Mouse (Mus musculus) left cerebral cortex, adult 8-10 months (tissue): ENCODE results near the gene Slc15a3. TPM values are rescaled to one million over a fixed set of nuclear protein-coding genes. Genes with fewer than 3 reads are reported as not detected.

Source experiments
- DNase-seq, 2 experiments: peaks; one replicate each; pipeline ENCODE4 v3.0.0; 2022; ENCODE audit warnings: low spot score in 2 of 2
- total RNA-seq, 4 experiments: library from RNA; stranded (reverse); gene quantifications; 2 replicates each; pipeline ENCODE4 v1.2.4; 2022

Gene Slc15a3
- total RNA-seq = 10 to 100 TPM in 1 of 4 experiments, 1 to 10 TPM in 3; 1.2 to 11.7 (median 3.9) TPM

- DNase-seq = no peak
Observed at GRCm38 (mm10) chr19:10839010-10839892, at the start of gene Slc15a3. Slc15a3 (plus strand) TSS chr19:10839727.

GRCm38 (mm10) chr19:10790323-10790722 lies 49.2 kb upstream of the Slc15a3 start:
- DNase-seq = no peak

GRCm38 (mm10) chr19:10793044-10793443 lies 46.5 kb upstream of the Slc15a3 start:
- no peak for DNase-seq

- no peak for DNase-seq
Observed at GRCm38 (mm10) chr19:10794916-10795315, 44.6 kb upstream of the Slc15a3 start.

- no peak for DNase-seq
Observed at GRCm38 (mm10) chr19:10798576-10798975, 41.0 kb upstream of the Slc15a3 start.

- peak in 1 of 2 experiments; percentile 52 for DNase-seq
Observed at GRCm38 (mm10) chr19:10799155-10799554, 40.4 kb upstream of the Slc15a3 start.

- DNase-seq = peak in 1 of 2 experiments; percentile 72
Observed at GRCm38 (mm10) chr19:10801070-10801469, 38.5 kb upstream of the Slc15a3 start.

- no peak for DNase-seq
Observed at GRCm38 (mm10) chr19:10801906-10802305, 37.6 kb upstream of the Slc15a3 start.

GRCm38 (mm10) chr19:10803751-10804150 lies 35.8 kb upstream of the Slc15a3 start:
- DNase-seq = no peak

- no peak for DNase-seq
Observed at GRCm38 (mm10) chr19:10804850-10805660, 34.5 kb upstream of the Slc15a3 start.

GRCm38 (mm10) chr19:10805661-10806285 lies 33.8 kb upstream of the Slc15a3 start:
- no peak for DNase-seq

GRCm38 (mm10) chr19:10808524-10809233 lies 30.8 kb upstream of the Slc15a3 start:
- no peak for DNase-seq

- peak; percentile 48 to 89 for DNase-seq
Observed at GRCm38 (mm10) chr19:10809428-10810175, 29.9 kb upstream of the Slc15a3 start.

GRCm38 (mm10) chr19:10810176-10810492 lies 29.4 kb upstream of the Slc15a3 start:
- no peak for DNase-seq

GRCm38 (mm10) chr19:10811471-10811870 lies 28.1 kb upstream of the Slc15a3 start:
- DNase-seq = no peak

GRCm38 (mm10) chr19:10813039-10813438 lies 26.5 kb upstream of the Slc15a3 start:
- no peak for DNase-seq

GRCm38 (mm10) chr19:10813905-10814304 lies 25.6 kb upstream of the Slc15a3 start:
- no peak for DNase-seq

- no peak for DNase-seq
Observed at GRCm38 (mm10) chr19:10815871-10816270, 23.7 kb upstream of the Slc15a3 start.

- no peak for DNase-seq
Observed at GRCm38 (mm10) chr19:10816462-10816861, 23.1 kb upstream of the Slc15a3 start.

GRCm38 (mm10) chr19:10818217-10818946 lies 21.1 kb upstream of the Slc15a3 start:
- DNase-seq = no peak
